Mouse (Mus musculus) mammary gland, adult 2 months (tissue): ENCODE measurements around the gene Gtf2h1. TPM values are rescaled to one million over a fixed set of nuclear protein-coding genes. Genes with fewer than 3 reads are reported as not detected.

Experiments used
- polyA plus RNA-seq: library from polyadenylated mRNA; depleted of rRNA; stranded (reverse); fragments of >200 nt; gene quantifications from 2 replicates; pipeline ENCODE4 v1.2.3, GENCODE M21; 2012; ENCODE audit warnings: low replicate concordance; rRNA removed

The Gtf2h1 gene
- 6.3 and 8.6 TPM in 2 replicates for polyA plus RNA-seq

GRCm38 (mm10) chr7:46795287-46796205, at the start of gene Gtf2h1, which contains the start of gene Hps5:
TSS of gene Gtf2h1 (plus strand) at chr7:46796103.
TSS of gene Hps5 (minus strand) at chr7:46796064.

GRCm38 (mm10) chr7:46751490-46751889, 44.4 kb upstream of the Gtf2h1 start, which contains the start of gene Saa2:
TSS of gene Saa2 (plus strand) at chr7:46751790.

GRCm38 (mm10) chr7:46840787-46841525, 45.1 kb downstream of the Gtf2h1 start, which contains the start of gene Ldha:
TSS of gene Ldha (plus strand) at chr7:46841475.

GRCm38 (mm10) chr7:46860996-46861395, 65.1 kb downstream of the Gtf2h1 start, which contains the start of gene Ldhc:
TSS of gene Ldhc (plus strand) at chr7:46861203.

Other genes with a start within 250 kb of the Gtf2h1 start
- 11.2 and 12.2 TPM in 2 replicates for gene Sergef, start 156.3 kb upstream of the Gtf2h1 start, polyA plus RNA-seq
- gene Tph1, start 123.6 kb upstream of the Gtf2h1 start, polyA plus RNA-seq: 0.53 and 1.9 TPM in 2 replicates
- 5.4 and 8.4 TPM in 2 replicates for gene Saal1, start 85.4 kb upstream of the Gtf2h1 start, polyA plus RNA-seq
- gene Saa3, start 80.4 kb upstream of the Gtf2h1 start, polyA plus RNA-seq: 0.55 TPM in 1 of 2 replicates, not detected in the other
- gene Saa4, start 63.5 kb upstream of the Gtf2h1 start, polyA plus RNA-seq: 0.11 TPM in 1 of 2 replicates, not detected in the other
- gene Saa1, start 53.1 kb upstream of the Gtf2h1 start, polyA plus RNA-seq: 0.06 TPM in 1 of 2 replicates, not detected in the other
- 0.04 TPM in 1 of 2 replicates, not detected in the other for gene Saa2, start 44.3 kb upstream of the Gtf2h1 start, polyA plus RNA-seq
- 12.3 and 18.5 TPM in 2 replicates for gene Hps5, start within 50 bp of the Gtf2h1 start, polyA plus RNA-seq
- gene Ldha, start 45.4 kb downstream of the Gtf2h1 start, polyA plus RNA-seq: 777 and 2,450 TPM in 2 replicates
- gene Ldhc, start 65.1 kb downstream of the Gtf2h1 start, polyA plus RNA-seq: 0.29 TPM in 1 of 2 replicates, not detected in the other
- gene Tsg101, start 123.9 kb downstream of the Gtf2h1 start, polyA plus RNA-seq: 78.6 and 136 TPM in 2 replicates
- 2.4 and 6.0 TPM in 2 replicates for gene Uevld, start 162.4 kb downstream of the Gtf2h1 start, polyA plus RNA-seq
- not detected in 2 replicates for gene Gm9999, start 187.5 kb downstream of the Gtf2h1 start, polyA plus RNA-seq
- 4.7 and 5.3 TPM in 2 replicates for gene Spty2d1, start 212.3 kb downstream of the Gtf2h1 start, polyA plus RNA-seq